Mouse (Mus musculus): Measurements from ENCODE around the gene Ppp1r35. TPM values are rescaled to one million over a fixed set of nuclear protein-coding genes. Genes with fewer than 3 reads are reported as not detected.
A peak's percentile ranks its signal among the peaks of the same experiment; 100 is the strongest.

The Ppp1r35 gene
- total and polyA plus RNA-seq, 2 experiments from 2014 or later: 10.4 to 24.0 TPM

DNA sequence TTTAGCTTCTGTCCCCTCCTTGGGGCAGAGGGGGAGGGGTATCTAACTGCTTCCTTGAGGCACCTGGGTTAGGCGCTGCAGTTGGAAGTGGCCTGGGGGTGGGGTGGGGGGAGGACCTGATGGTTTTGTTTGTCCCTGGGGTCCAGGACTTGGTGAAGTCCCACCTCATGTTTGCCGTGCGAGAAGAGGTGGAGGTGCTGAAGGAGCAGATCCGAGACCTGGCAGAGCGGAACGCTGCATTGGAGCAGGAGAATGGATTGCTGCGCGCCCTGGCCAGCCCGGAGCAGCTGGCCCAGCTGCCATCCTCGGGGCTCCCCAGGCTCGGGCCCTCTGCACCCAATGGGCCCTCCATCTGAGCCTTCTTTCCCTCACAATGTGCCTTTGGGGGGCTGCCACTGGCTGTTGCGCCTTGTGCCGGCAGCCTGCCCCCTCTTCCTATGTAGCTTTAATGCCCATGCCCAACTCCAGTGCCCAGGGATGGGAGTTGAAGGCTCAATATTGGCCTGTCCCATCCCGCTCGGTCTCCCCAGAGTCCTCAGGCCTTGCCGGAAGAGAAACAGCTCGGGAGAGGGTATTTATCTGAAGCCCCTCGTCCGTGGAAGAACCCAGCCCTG lies 19.6 kb upstream of the Ppp1r35 start:
- H3K36me3 ChIP-seq (replicated peaks; ENCODE audit: control insufficient read depth, insufficient read depth, low read length): peaks cover 39% of the 10 kb centered on the region

GRCm38 (mm10) chr5:137759971-137760412 lies 18.7 kb upstream of the Ppp1r35 start:
- Histone ChIP-seq H3K4me2 (ENCODE audit: low read depth, low read length) (no peak overlapping the region), H3K27ac (ENCODE audit: low read depth) (peak overlapping the region; percentile 62), H3K9me3 (replicated peaks; ENCODE audit: control insufficient read depth, low read length) (no peaks in the 10 kb centered on the region), H3K4me1 (ENCODE audit: control insufficient read depth, insufficient read depth) (peaks cover 31% of the 10 kb centered on the region), H3K27me3 (ENCODE audit: control insufficient read depth, insufficient read depth, low read length) (no peaks in the 10 kb centered on the region), H3K4me3 (ENCODE audit: low read depth, low read length) (no peak overlapping the region), H3K36me3 (replicated peaks; ENCODE audit: control insufficient read depth, insufficient read depth, low read length) (peaks cover 35% of the 10 kb centered on the region), H3K9ac (replicated peaks; ENCODE audit: low read depth, low read length) (no peak overlapping the region)
- WGBS: 33% methylated on average over 4 of the region's 4 CpGs
- no peak; the same call in 1 of the 2 replicates for TF ChIP-seq EP300 (IDR thresholded peaks at IDR 0.05; ENCODE audit: low read depth)
- TF ChIP-seq CTCF (IDR thresholded peaks at IDR 0.05; ENCODE audit: low read depth): peak; percentile 87
- peak; percentile 86 for DNase-seq (ENCODE audit: low spot score)
- peak; percentile 75 for ATAC-seq (ENCODE audit: insufficient read depth, low read depth)

More for the DNA sequence above, 19.6 kb upstream of the Ppp1r35 start:
- no peak overlapping the region for H3K4me2 ChIP-seq (ENCODE audit: low read depth, low read length)
- H3K27me3 ChIP-seq (ENCODE audit: control insufficient read depth, insufficient read depth, low read length): no peaks in the 10 kb centered on the region
- 90% methylated on average over 19 of the region's 19 CpGs for WGBS
- H3K4me1 ChIP-seq (ENCODE audit: control insufficient read depth, insufficient read depth): peaks cover 36% of the 10 kb centered on the region
- DNase-seq (ENCODE audit: low spot score): no peak
- TF ChIP-seq EP300 (IDR thresholded peaks at IDR 0.05; ENCODE audit: low read depth) (no peak), CTCF (IDR thresholded peaks at IDR 0.05; ENCODE audit: low read depth) (no peak)
- no peak overlapping the region for H3K9ac ChIP-seq (replicated peaks; ENCODE audit: low read depth, low read length)
- no peak for ATAC-seq (ENCODE audit: insufficient read depth, low read depth)
- 0 out of 2 replicates have a peak overlapping the region, but pooled peaks have one; percentile 62 for H3K27ac ChIP-seq (ENCODE audit: low read depth)
- H3K4me3 ChIP-seq (ENCODE audit: low read depth, low read length): no peak overlapping the region
- no peaks in the 10 kb centered on the region for H3K9me3 ChIP-seq (replicated peaks; ENCODE audit: control insufficient read depth, low read length)

DNA sequence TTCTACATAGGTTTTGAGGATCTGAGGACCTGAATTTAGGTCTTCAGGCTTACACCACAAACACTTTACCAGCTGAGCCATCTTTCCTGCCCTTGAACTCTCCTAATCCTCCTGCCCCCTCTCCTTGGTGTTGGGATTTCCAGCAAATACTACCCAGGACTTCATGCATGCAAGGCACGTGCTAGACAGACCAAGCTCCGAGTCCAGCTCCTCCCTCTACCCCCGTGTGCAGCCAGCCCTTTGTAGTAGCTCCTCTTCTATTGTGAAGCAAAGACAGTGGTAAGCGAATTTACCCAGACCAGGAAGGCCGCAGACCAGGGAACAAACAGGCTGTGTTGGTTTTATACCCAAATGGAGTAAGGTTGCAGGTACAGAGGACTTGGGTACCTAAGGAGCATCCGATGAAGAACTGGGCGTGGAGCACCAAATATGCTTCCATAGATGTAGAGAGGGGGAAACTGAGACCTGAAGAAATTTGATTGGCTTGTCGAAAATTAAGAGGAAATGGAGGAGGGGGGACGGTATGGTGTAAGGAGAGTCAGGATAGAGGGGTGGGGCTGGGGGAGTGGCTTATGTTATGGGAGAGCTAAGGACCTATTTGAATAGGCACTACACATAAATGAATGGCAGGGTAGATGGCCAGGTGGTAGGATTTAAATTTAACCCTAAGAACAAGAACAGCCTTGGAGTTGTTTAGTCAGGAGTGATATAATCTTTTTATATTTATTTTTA lies 13.9 kb upstream of the Ppp1r35 start:
- WGBS: 60% methylated on average over 9 of the region's 9 CpGs
- ATAC-seq (ENCODE audit: insufficient read depth, low read depth): no peak

GRCm38 (mm10) chr5:137766270-137766669 lies 12.4 kb upstream of the Ppp1r35 start:
- DNase-seq (ENCODE audit: low spot score): no peak
- H3K4me2 ChIP-seq (ENCODE audit: low read depth, low read length): no peak overlapping the region
- H3K4me1 ChIP-seq (ENCODE audit: control insufficient read depth, insufficient read depth): no peaks in the 10 kb centered on the region
- H3K9me3 ChIP-seq (replicated peaks; ENCODE audit: control insufficient read depth, low read length): no peaks in the 10 kb centered on the region
- ATAC-seq (ENCODE audit: insufficient read depth, low read depth): no peak
- no peaks in the 10 kb centered on the region for H3K27me3 ChIP-seq (ENCODE audit: control insufficient read depth, insufficient read depth, low read length)
- no peak overlapping the region for H3K9ac ChIP-seq (replicated peaks; ENCODE audit: low read depth, low read length)
- 63% methylated on average over 3 of the region's 3 CpGs for WGBS
- no peak overlapping the region for H3K27ac ChIP-seq (ENCODE audit: low read depth)
- H3K36me3 ChIP-seq (replicated peaks; ENCODE audit: control insufficient read depth, insufficient read depth, low read length): no peaks in the 10 kb centered on the region
- H3K4me3 ChIP-seq (ENCODE audit: low read depth, low read length): no peak overlapping the region
- TF ChIP-seq EP300 (IDR thresholded peaks at IDR 0.05; ENCODE audit: low read depth) (no peak), CTCF (IDR thresholded peaks at IDR 0.05; ENCODE audit: low read depth) (peak; percentile 43)

More for the DNA sequence above, 13.9 kb upstream of the Ppp1r35 start:
- Histone ChIP-seq H3K4me3 (ENCODE audit: low read depth, low read length) (no peak overlapping the region), H3K4me1 (ENCODE audit: control insufficient read depth, insufficient read depth) (0 out of 2 replicates have a peak, but pooled peaks cover 4% of the 10 kb centered on the region), H3K9me3 (replicated peaks; ENCODE audit: control insufficient read depth, low read length) (no peaks in the 10 kb centered on the region), H3K27ac (ENCODE audit: low read depth) (no peak overlapping the region), H3K9ac (replicated peaks; ENCODE audit: low read depth, low read length) (no peak overlapping the region), H3K36me3 (replicated peaks; ENCODE audit: control insufficient read depth, insufficient read depth, low read length) (no peaks in the 10 kb centered on the region), H3K27me3 (ENCODE audit: control insufficient read depth, insufficient read depth, low read length) (no peaks in the 10 kb centered on the region), H3K4me2 (ENCODE audit: low read depth, low read length) (no peak overlapping the region)
- no peak for DNase-seq (ENCODE audit: low spot score)
- TF ChIP-seq CTCF (IDR thresholded peaks at IDR 0.05; ENCODE audit: low read depth) (no peak), EP300 (IDR thresholded peaks at IDR 0.05; ENCODE audit: low read depth) (no peak)

DNA sequence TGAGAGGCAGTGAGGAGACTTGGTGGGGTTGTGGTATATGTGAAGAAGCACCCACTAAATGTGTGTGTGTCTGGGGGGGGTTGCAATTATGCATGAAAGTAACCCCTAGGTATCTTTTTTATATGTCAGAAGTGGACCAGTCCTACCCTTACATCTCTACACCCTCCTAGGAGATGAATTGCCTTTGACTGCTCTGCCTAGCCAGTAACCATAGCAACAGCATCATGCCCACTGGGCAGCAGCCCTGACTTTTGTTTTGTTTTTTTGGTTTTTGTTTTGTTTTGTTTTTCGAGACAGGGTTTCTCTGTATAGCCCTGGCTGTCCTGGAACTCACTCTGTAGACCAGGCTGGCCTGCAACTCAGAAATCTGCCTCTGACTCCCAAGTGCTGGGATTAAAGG lies 10.2 kb upstream of the Ppp1r35 start:
- no peak for DNase-seq (ENCODE audit: low spot score)
- no peak for ATAC-seq (ENCODE audit: insufficient read depth, low read depth)
- H3K36me3 ChIP-seq (replicated peaks; ENCODE audit: control insufficient read depth, insufficient read depth, low read length): no peaks in the 10 kb centered on the region

More for the DNA sequence above, 10.2 kb upstream of the Ppp1r35 start:
- Histone ChIP-seq H3K9ac (replicated peaks; ENCODE audit: low read depth, low read length) (no peak overlapping the region), H3K4me3 (ENCODE audit: low read depth, low read length) (no peak overlapping the region), H3K4me1 (ENCODE audit: control insufficient read depth, insufficient read depth) (no peaks in the 10 kb centered on the region), H3K27ac (ENCODE audit: low read depth) (no peak overlapping the region), H3K9me3 (replicated peaks; ENCODE audit: control insufficient read depth, low read length) (no peaks in the 10 kb centered on the region), H3K4me2 (ENCODE audit: low read depth, low read length) (no peak overlapping the region), H3K27me3 (ENCODE audit: control insufficient read depth, insufficient read depth, low read length) (no peaks in the 10 kb centered on the region)
- WGBS: 79% methylated on average over 1 of the region's 1 CpGs
- TF ChIP-seq CTCF (IDR thresholded peaks at IDR 0.05; ENCODE audit: low read depth) (no peak), EP300 (IDR thresholded peaks at IDR 0.05; ENCODE audit: low read depth) (no peak)
